Mouse (Mus musculus) ovary, adult 18-20 months (tissue): ENCODE results near the gene Hif1an.
A peak's percentile ranks its signal among the peaks of the same experiment; 100 is the strongest.

ENCODE experiments used
- DNase-seq: peaks from one replicate; pipeline ENCODE4 v3.0.0; 2022; ENCODE audit warnings: low spot score, mixed read lengths

The Hif1an gene

GRCm38 (mm10) chr19:44564006-44564405 lies 1.4 kb downstream of the Hif1an start:
- no peak for DNase-seq

- DNase-seq = no peak
Observed at GRCm38 (mm10) chr19:44567763-44568162, 5.1 kb downstream of the Hif1an start.

DNA sequence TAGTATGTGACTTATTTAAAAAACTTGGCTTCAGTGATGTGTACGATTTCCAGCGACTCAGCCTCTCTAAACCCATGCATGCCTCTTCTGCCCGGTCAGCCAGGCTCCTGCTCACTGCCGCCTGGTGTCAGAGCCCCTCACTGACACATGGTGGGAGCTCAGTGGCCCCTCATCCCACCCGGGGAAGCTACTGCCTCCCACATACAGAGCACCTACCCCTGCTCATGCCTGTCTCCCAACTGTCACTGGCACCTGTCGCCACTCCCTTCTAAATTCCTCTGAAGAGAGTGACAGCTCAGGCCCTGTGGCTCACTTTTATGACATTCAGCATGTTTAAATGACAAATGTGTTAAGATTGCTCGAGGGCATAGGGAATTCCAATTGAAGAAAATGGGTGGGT lies 13.6 kb downstream of the Hif1an start:
- DNase-seq = no peak

- no peak for DNase-seq
Observed at GRCm38 (mm10) chr19:44578038-44578437, 15.4 kb downstream of the Hif1an start.

DNA sequence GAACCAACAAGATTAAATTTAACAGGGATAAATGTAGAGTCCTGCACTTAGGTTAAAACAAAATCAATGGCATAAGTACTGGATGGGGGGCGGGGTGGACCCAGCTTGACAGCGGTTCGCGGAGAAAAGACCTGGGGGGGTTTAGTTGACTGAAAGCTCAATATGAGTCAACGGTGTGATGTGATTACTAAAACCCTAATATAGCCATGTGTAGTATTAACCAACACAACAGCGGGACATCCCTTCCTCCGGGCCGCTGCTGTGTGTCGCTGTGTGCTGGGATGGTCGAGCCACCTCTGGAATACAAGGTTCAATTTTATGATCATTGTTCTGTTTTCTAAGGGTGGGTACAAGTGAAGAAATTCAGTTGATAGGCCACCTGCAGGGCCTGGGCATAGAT lies 19.5 kb downstream of the Hif1an start:
- no peak for DNase-seq

GRCm38 (mm10) chr19:44582638-44583309 lies 20.1 kb downstream of the Hif1an start:
- DNase-seq = peak; percentile 67

GRCm38 (mm10) chr19:44588036-44588435 lies 25.4 kb downstream of the Hif1an start:
- no peak for DNase-seq

DNA sequence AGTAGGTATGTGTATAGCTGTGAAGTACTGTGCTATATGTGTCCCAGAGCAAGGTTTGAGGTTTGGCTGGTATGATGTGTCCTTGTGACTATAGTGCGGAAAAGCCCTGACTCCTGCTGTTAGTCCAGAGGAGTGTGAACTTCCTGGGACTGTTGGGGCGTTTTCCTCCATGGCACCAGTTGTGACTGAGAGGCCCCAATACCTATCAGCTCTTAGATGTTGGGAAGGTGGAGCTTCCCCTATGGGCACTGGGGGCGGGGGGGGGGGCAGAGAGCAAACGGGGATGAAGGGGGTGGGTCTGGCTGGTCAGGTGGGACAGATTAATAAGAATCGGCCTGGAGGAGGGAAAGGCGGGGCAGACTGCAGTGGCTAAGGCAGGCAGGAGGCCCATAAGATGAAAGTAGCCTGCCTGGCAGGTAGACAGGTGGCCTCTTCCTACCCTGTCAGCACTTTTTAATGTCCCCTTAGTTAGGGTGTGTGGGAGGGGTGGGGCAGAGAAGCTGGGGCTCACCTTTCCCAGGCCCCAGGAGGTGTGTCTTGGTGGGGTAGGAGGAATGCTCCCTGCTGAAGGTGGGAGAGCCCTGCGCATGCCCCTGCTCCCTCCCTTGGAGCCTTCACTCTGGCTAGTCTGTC lies 27.1 kb downstream of the Hif1an start:
- no peak for DNase-seq

DNA sequence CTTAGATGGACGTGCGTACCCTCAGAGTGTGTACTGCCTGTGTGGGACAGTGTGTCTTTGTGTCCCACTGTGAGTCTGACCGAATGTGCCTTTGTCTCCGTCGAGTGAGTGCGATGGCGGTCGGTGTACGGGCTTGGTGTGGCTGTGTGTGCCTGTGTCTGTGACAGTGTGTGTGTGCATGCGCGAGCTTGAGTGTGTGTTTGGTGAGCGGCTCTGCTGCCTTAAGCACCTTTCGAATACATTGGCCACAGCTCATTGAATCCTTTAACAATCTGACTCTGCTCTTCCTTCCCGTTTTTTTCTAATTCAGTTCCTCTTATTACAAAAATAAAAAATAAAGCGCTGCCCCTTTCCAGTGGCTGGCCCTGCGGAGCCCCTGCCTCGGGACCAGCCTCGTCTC lies 28.3 kb downstream of the Hif1an start:
- no peak for DNase-seq

GRCm38 (mm10) chr19:44591638-44592037 lies 29.0 kb downstream of the Hif1an start:
- no peak for DNase-seq

DNA sequence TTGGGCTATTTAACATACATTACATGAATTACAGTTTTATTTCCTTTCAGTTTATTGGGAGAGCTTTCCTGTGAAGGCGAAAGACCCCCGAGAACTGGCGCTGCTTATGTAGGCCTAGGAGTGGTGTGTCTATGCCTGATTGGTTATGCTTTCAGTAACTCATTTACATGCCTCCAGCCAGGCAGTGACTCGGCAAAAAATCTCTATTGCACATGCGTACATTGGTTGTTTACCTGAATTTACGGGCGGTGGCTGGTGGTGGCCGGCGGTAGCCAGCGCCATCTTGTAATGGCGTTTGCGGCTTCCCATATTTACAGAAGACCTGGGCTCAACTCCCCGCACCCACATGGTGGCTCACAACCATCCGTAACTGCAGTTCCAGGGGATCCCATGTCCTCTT lies 31.5 kb downstream of the Hif1an start:
- no peak for DNase-seq

DNA sequence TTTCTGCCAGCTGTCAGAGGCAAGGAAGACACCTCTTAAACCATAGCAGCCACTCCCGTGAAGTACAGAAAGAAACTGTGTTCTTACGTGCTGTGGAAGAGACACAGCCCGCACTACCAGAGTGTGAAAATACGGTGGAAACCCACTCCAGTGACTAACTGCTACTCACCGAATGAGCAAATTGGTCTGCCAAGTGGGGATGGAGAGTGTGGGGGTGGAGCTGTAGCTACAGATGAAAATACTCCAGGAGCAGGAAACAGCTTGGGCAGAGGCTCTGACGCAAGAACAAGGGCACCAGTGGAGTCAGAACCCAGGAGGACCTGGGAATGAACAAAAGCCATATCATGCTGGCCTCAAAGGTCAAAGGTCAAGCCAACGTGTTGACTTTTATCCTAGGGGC lies 55.5 kb downstream of the Hif1an start:
- DNase-seq = no peak
